In genomic region chr7:116494618-116495017, GRCm38 (mm10) we compare ENCODE assay signal across 1 mouse cellular context.
A peak's percentile ranks its signal among the peaks of the same experiment; 100 is the strongest.
TF ChIP-seq lines count a peak whose summit lies in the region.

No protein-coding gene starts in this region.

TF ChIP-seq in MEL, 35 proteins besides CTCF, POLR2A, EP300 and RAD21 (continued from another document):
- TF ChIP-seq TBP (IDR thresholded peaks at IDR 0.05; ENCODE audit: low read depth, low read length), result peak; percentile 48; the same call in 1 of the 2 replicates
- TF ChIP-seq NELFE (IDR thresholded peaks at IDR 0.05; ENCODE audit: low read depth, low read length), result peak; percentile 50; the same call in 1 of the 2 replicates
- no peak for TF ChIP-seq ZNF384 (IDR thresholded peaks at IDR 0.05; ENCODE audit: low read depth, low read length)
- no peak for TF ChIP-seq MYC (IDR thresholded peaks at IDR 0.05; ENCODE audit: low read depth, low read length)
- no peak for TF ChIP-seq SIN3A (IDR thresholded peaks at IDR 0.05; ENCODE audit: low read length)
- TF ChIP-seq SMC3 (IDR thresholded peaks at IDR 0.05; ENCODE audit: low read depth, low read length), result no peak
- TF ChIP-seq MYB (IDR thresholded peaks at IDR 0.05; ENCODE audit: low read depth, low read length), result no peak
- TF ChIP-seq ELF1 (IDR thresholded peaks at IDR 0.05; ENCODE audit: low read depth, low read length), result no peak
- TF ChIP-seq POLR2AphosphoS2 (IDR thresholded peaks at IDR 0.05; ENCODE audit: low read length), result no peak
- TF ChIP-seq NRF1 (IDR thresholded peaks at IDR 0.05; ENCODE audit: insufficient read depth, low read depth, low read length, poor library complexity, severe bottlenecking), result peak; percentile 26; the same call in 1 of the 2 replicates
- TF ChIP-seq ETS1 (IDR thresholded peaks at IDR 0.05; ENCODE audit: low read depth, low read length), result 0 out of 2 replicates have a peak, but pooled peaks have one; percentile 48
- no peak for TF ChIP-seq MAFK (IDR thresholded peaks at IDR 0.05; ENCODE audit: borderline replicate concordance, low read depth, low read length)
- no peak for TF ChIP-seq POLR2AphosphoS5 (IDR thresholded peaks at IDR 0.05; ENCODE audit: borderline replicate concordance, low read depth, low read length)
- peak; percentile 59 for TF ChIP-seq GATA1 (IDR thresholded peaks at IDR 0.05; ENCODE audit: low read depth, low read length)
- TF ChIP-seq USF2 (IDR thresholded peaks at IDR 0.05; ENCODE audit: borderline replicate concordance in 1 of 2, insufficient read depth in 1 of 2, low read depth in 1 of 2, low read length in 2 of 2), result no peak
- TF ChIP-seq MEF2A (IDR thresholded peaks at IDR 0.05; ENCODE audit: extremely low read depth, insufficient replicate concordance, low read depth, low read length, poor library complexity, severe bottlenecking), result no peak
